Mouse (Mus musculus) CH12.LX (cell line): ENCODE measurements around the gene Ubtd2.

Source experiments
- BHLHE40 ChIP-seq: IDR thresholded peaks from 2 replicates; pipeline ENCODE4 v1.6.1; 2011; ENCODE audit warnings: mild to moderate bottlenecking, low read depth, low read length, improper control_type of control experiment
- CHD1 ChIP-seq: IDR thresholded peaks from 2 replicates; pipeline ENCODE4 v1.6.1; 2012; ENCODE audit warnings: low read depth, low read length, improper control_type of control experiment, inconsistent platforms
- CTCF ChIP-seq, 2 experiments: IDR thresholded peaks in 1 of 2; conservative IDR thresholded peaks in 1 of 2; 2 replicates each; pipeline ENCODE4 v1.5.1; 2011 to 2012; ENCODE audit warnings: low read depth in 2 of 2, low read length in 2 of 2, improper control_type of control experiment in 1 of 2, inconsistent platforms in 1 of 2, mild to moderate bottlenecking in 1 of 2, moderate library complexity in 1 of 2
- ETS1 ChIP-seq: conservative IDR thresholded peaks from 2 replicates; pipeline ENCODE4 v1.6.1; 2012; ENCODE audit warnings: low read depth, mild to moderate bottlenecking, inconsistent platforms, low read length, improper control_type of control experiment, moderate library complexity
- MAFK ChIP-seq: IDR thresholded peaks from 2 replicates; pipeline ENCODE4 v1.6.1; 2011; ENCODE audit warnings: low read length, improper control_type of control experiment; ENCODE audit not compliant: insufficient replicate concordance
- POLR2A ChIP-seq: IDR thresholded peaks from 2 replicates; pipeline ENCODE4 v1.6.1; 2011; ENCODE audit warnings: low read depth, mild to moderate bottlenecking, improper control_type of control experiment, low read length
- SIN3A ChIP-seq: IDR thresholded peaks from 2 replicates; pipeline ENCODE4 v1.6.1; 2012; ENCODE audit warnings: low read length, improper control_type of control experiment, inconsistent platforms
- UBTF ChIP-seq: IDR thresholded peaks from 2 replicates; pipeline ENCODE4 v1.6.1; 2012; ENCODE audit warnings: low read depth, mild to moderate bottlenecking, inconsistent platforms, low read length, improper control_type of control experiment, moderate library complexity
- USF1 ChIP-seq: IDR thresholded peaks from 2 replicates; pipeline ENCODE4 v1.6.1; 2014; ENCODE audit warnings: low read depth, mild to moderate bottlenecking, inconsistent platforms, low read length, improper control_type of control experiment
- ZC3H11A ChIP-seq: IDR thresholded peaks from 2 replicates; pipeline ENCODE4 v1.6.1; 2012; ENCODE audit warnings: low read depth, mild to moderate bottlenecking, inconsistent platforms, low read length, improper control_type of control experiment

DNA sequence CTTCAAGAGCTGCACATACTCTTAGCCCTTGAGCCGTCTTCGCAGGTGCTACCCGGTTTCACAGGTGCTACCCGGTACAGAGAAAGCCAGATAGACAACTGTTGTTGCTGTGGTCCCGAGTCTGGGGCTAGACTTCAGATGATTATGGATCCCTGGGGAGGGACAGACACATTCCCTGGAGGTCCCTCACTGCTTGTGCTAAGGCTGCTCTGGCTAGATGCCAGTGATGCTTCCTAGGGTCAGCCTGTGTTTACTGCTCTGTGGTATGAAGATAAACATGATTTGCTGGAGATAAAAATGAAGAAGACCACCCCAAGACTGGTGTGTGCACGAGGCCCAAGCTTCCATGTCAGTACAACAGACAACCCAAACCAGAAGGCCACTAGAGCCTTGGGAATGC is 88.9 kb downstream of the Ubtd2 start:
- TF ChIP-seq SIN3A (no peak), POLR2A (no peak), CTCF (conservative IDR thresholded peaks at IDR 0.05 in 1 of 2, IDR thresholded peaks at IDR 0.05 in 1 of 2; ENCODE audit: low read depth in 2 of 2, low read length in 2 of 2) (no peak), CHD1 (no peak), USF1 (no peak), BHLHE40 (no peak), MAFK (no peak), ZC3H11A (no peak), UBTF (no peak), ETS1 (no peak)
